Mouse (Mus musculus) monocyte, adult 2 months (primary cell): Measurements from ENCODE around the gene BC051142.
"Not testable (repeated sequence)": the region's sequence is repeated elsewhere in the genome, so short reads cannot be mapped to it uniquely, and the experiment has no call there.

ENCODE experiments used
- DNase-seq, 2 experiments: peaks; one replicate each; pipeline ENCODE4 v3.0.0; 2022; ENCODE audit warnings: low spot score in 2 of 2, low read depth in 1 of 2

The BC051142 gene

DNA sequence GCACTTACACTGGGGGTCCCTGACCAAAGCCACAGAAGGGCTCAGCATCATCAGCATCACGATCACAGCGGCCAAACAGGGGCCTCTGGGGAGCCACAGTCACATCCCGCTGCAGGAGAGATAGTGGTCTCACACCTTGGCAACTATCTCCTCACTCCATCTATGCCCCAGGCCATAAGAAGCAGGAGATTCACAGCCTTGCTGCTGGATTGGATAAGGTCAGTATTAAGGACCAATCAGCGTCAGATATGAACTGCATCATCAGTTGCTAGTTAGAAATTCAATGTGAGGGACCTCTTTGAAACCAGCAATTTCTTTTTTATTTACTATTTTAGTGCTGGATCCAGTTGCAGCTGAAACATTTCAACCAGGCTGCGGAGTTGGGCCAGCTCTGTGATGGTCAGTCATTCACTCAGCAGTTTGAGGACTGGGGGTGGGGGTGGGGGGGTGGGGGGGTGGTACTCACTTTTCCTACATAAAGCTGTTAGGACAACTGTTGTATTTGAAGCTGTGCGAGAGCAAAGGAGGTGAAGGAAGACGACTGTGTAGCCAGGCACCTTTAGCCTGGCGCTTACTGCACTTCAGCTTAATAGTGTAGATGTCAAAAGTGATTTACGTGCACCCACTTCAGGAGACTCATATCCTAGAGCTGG, 436 bp upstream of the BC051142 start:
- no peak for DNase-seq

DNA sequence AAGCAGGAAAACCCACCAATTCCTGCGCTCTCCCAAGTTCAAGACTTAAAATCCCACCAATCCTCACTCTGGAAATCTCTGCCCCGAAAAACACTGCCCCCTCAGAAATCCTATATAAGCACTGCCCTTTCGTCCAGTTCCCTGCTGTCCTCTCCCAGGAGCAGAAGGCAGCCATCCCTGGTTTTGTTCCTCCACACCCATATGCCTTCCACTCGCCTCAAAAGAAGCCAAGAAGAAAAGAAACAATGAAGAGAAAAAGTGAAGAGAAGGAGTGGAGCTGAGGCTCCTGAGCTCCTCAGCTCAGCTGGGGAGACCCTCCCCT, 735 bp downstream of the BC051142 start:
- DNase-seq, result no peak

DNA sequence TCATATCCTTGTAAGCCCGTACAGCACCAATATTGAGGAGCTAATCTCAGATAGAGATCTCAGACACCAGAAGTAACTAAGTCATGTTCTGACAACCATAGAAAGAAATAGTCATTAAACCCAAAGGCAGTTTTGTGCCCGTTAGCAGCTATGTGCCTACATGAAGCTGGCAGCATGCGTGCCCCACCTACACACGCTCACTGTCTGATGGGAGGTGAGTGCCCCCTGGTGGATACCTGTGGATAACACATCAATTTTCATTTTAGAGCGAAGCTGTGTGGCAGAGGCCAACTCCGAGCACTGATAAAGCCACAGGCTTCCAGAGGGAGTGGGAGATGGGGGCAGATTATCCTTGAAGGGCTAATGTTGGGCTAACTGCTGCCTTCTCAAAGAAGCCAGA, 12.5 kb downstream of the BC051142 start:
- peak in 1 of 2 experiments; percentile 58 for DNase-seq

DNA sequence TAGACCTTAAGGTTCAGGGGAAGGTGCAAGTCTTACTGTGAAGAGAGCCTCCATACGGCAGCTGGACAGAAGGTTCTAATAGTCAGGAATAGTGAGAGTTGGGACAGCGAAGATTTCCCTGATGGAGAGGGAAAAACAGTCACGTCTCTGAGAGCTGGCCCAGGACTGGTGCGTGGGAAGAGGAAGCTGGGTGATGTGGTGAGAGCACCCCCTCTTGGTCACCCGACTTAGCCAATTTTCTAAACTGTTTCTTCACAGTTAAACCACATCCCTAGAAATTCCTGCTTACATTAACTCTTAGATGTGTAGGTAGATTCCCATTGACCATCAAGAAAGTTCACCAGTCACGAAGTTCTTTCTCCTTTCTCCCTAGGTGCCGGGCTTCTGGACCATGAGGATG, 21.4 kb downstream of the BC051142 start:
- DNase-seq, result no peak

DNA sequence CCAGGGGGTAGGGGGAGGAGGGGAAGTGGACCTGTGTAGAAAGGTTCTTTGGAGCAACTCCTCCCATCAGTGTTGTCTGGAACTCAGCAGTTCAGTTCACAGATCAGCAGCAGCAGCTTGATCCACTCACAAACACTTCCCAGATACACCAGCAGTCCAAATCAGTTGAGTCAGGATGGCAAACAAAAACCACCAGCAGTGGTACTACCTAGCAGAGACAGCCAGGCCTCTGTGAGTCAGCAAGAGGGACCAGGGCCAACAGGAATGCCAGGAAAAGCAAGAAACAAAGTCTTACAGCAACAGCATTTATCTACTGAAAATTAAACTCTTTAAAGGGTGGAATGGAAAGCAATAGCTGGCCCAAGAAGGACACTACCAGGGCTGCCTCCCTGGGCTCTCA, 29.0 kb downstream of the BC051142 start:
- DNase-seq, result no peak

DNA sequence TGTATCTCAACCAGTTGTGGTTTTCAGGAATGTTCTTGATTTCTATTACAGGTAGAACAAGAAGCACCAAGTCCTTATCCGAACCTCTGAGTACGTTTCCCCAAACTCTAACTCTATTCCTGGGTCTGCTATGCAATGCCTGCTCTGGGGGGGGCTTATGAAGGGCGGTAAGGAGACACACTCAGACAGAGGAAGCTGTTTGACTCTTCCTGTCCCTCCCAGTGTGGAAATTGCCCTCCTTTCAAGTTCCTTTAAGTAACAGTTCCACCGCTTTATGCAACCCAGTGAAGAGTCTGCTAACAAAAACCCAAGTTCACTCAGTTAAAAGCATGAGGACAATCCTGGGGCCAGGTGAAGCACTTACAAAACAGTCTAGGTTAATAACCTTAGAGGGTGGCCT, 38.5 kb downstream of the BC051142 start:
- no peak for DNase-seq

DNA sequence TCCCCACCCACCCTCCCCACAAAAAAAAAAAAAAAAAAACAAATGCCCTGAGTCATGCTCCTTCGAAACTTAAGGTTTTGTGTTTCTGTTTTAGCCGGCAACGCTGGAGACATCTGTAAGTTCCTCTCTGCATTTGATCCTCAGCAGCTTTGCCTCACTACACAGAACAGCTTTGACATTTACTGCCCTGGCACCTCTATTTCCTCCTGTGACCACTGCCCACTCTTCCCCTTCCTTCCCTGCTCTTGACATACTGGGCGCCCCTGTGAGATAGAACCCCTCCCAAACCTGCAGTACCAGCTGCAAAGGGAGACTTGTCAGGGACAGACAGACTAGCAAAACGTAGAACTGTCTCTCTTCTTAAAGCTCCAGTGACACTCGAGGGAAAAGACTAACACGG, 39.0 kb downstream of the BC051142 start:
- no peak for DNase-seq

DNA sequence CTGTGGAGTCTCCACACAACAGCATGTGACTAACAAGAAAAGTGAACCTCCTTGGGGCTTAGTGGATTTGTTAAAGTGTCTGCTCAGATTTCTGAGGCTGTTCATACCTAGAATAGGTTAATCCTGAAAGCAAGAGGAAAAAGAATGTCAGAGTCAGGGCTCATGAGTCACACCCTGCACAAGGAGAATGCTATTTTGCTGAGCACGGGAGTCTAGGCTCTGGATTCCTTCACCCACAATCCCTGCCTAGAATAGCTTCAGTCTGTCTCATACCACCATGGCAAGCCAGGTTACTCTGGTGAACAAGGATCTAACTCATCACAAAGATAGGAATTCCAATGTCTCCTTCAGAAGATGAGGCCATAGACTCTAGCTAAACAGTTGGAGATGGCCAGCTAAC, 40.0 kb downstream of the BC051142 start:
- no peak for DNase-seq

DNA sequence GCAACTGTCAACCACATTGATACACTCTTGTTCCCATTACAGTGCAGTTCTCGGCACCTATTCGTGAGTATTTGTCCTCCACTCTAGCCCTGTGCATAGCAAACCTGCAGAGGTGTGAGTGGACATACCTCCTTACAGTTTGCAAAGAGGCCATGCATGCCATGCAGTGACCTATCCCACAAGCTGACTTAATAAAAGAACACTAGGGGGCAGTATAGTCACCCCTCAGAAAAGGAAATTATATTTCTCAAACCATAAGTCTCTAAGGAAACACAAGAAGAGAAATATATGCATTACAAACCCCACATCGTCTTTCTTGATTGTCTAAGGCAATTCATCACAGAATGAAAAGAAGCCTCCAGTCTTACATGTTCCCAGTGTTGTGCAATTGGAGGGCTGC, 41.2 kb downstream of the BC051142 start:
- DNase-seq, result no peak

DNA sequence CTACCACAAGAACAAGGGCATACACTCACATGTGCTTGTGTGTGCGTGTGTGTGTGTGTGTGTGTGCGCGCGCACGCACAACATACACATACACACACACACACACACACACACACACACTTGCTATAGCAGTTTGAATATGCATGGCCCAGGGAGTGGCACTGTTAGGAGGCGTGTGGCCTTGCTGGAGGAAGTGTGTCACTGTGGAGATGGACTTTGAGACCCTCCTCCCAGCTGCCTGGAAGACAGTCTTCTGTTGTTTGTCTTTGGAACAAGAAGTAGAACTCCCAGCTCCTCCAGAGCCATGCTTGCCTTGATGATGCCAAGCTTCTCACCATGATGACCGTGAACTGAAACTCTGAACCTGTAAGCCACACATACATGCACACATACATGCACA, 43.4 kb downstream of the BC051142 start:
- DNase-seq, result no peak

DNA sequence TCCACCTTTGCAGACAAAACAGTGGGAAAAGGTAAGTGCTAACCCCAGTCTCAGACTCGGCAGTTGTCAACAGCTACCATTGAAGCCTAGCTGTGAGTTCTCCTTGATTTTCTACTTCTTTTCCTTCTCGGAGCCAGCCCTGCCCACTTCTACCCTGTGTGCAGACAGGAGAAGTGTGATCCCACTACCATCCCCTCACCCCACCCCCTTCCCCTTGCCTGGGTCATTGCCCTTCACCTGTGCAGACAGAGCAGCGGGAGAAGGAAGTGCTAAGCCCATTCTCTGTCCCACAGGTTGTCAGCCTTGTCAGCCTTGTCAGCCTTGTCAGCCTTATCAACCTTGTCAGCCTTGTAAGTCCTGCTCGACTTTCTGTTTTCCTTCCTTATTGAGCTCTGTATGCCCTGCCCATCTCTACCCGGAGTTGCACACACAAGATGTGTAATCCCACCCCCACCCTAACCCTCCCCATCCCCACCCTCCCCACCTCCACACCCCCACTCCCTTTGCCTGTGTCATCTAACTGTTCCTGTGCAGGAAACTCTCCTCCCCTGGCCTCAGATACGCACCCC, 49.9 kb downstream of the BC051142 start:
- DNase-seq, result no peak

DNA sequence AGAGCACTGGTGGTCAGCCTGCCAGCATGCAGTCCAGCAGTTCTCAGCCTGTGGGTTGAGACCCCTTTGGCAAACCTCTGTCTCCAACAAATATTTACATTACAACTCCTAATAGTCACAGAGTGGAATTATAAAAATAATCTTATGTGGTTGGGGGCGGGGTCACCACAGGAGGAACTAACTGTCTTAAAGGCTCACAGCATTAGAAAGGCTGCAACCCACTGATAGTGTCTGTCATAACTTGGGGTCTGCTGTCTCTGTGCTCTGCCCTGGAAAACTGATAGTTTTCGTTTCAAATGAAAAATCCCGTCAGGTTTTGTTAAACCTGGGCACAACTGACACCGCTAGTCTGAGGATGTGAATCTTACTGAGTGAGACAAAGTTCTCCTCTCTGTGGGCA, 59.0 kb downstream of the BC051142 start:
- DNase-seq, result no peak

DNA sequence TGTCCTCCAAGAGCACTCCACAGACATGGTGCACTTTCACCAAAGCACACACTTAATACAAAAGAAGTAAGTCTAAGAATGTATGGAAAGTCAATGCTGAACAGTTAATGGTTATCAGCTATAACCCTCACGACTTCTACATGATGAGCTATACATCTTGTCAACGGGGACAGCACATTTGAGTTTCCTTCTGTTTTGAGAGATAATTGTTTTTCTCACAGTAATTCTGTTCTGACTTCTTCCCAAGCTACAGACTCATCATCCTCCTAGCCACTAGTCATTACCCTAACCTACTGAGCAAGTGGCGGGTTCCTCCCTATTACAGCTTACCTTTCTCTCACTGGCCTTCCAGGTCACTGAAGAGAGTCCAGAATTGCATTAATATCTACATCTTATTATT, 60.6 kb downstream of the BC051142 start:
- DNase-seq, result no peak

DNA sequence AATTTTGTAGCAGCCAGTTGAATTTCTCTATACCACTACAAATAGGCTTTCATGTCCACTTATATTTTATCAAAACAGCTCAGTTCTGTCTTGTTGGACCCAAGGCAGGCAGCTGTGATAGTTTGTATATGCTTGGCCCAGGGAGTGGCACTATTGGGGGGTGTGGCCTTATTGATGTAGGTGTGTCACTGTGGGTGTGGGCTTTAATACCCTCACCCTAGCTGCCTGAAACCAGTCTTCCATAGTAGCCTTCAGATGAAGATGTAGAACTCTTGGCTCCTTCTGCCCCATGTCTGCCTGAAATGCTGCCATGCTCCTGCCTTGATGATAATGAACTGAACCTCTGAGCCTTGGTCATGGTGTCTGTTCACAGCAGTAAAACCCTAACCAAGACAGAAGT, 67.3 kb downstream of the BC051142 start:
- DNase-seq, result not testable (repeated sequence)

DNA sequence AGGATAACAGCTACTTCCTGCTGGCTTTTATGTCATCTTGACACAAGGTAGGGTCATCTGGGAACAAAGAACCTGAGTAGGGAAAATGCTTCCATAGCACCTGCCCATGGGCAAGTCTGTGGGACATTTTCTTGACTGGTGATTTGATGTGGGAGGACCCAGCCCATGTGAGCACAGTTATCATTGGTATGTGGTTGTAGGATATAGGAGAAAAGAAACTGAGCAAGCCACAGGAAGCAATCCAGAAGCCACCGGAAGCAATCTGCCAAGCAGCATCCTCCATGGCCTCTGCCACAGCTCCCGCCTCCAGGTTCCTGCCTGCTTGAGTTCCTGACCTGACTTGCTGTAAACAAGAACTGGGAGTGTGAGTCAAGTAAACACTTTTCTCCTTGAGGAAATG, 71.9 kb downstream of the BC051142 start:
- no peak for DNase-seq

DNA sequence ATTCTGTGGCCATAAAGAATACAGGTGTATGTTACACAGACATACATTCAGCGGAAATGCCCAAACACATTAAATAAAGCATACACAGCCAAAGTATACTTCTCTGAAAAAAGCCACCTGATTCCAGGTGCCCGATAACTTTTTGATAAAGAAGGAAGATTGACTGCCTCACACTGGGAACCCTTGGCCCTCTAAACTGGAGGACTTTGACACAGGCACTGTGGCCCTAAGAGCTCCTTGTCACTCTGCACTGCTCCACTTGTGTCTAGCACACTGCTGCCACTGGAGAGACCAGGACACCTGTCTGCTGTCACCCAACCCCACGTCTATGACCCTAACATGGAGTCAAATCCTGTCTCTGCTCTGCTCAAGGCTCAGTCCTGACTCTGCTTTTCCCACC, 76.4 kb downstream of the BC051142 start:
- no peak for DNase-seq

DNA sequence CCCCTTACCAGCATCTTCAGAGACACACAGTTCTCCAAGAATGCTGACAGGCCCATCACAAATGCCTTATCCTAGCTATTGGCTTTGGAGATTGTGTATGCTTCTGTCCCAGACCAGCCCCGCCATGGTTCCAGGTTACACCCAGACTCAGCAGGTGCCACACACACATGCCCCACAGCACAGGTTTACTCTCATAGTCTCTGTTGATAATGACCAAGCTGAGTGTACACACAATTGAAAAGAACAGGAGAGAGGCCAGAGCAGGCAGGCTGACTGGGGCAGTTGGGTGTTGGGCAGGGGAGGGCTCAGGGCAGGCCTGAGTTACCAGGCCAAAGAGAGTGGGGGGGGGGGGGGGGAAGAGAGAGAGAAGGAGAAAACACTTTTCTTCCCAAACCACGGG, 77.8 kb downstream of the BC051142 start:
- DNase-seq, result no peak

DNA sequence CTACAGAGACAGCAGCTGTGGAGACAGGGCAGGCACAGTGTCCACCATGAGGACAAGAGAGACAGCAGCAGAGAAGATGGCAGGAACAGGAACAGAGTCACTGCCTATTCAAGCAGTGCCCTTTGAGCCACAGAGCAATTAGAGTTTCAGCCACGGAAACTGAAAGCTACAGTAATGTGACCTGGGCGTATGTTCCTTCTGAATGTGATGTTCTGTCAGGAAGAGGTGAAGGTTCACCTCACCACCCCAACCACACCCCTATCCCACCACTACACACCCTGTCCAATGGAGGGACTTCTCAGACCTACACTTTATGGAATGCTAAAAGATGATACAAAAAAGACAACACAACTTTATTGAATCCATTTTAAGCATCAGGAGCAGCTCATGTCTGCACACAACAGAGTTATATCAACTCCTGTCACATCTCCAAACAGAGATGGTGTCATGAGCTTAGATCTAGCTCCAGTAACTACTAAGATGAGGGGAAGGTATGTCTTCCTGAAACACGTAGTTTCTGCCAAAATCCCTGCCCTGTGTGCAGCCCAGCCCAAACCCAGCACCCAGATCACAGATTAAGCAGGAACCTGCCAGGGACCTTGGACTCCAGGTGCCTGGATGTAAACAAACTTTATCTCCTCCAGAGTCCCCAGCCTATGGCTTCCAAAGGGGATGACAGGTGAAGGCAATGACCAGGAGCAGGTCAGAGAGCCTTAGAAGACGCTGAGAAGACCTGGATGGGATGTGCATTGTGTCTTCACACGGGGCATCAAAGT, 78.8 kb downstream of the BC051142 start, which contains the start of gene Btnl4:
TSS of gene Btnl4 (minus strand) at position 81 of the 776 bp plus-strand sequence.
- DNase-seq, result not testable (repeated sequence)

DNA sequence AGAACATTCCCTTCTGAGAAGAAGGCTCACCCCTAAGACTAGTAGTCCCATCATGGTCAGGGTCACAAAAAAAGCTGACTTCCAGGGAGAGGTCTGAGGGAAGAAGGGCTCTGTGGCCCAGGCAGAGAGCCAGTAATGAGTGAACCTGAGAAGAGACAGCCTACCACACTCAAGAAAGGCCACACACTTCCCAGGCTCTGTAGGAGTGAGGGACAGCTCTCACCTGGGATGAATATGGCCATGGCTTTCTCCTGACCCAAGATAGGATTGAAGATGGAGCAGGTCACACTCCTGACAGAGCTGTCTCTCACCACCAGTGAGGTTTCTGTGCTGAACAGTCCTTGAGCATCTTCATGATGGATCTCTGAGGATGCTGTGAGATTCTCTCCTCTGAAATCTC, 94.2 kb downstream of the BC051142 start:
- DNase-seq, result no peak

DNA sequence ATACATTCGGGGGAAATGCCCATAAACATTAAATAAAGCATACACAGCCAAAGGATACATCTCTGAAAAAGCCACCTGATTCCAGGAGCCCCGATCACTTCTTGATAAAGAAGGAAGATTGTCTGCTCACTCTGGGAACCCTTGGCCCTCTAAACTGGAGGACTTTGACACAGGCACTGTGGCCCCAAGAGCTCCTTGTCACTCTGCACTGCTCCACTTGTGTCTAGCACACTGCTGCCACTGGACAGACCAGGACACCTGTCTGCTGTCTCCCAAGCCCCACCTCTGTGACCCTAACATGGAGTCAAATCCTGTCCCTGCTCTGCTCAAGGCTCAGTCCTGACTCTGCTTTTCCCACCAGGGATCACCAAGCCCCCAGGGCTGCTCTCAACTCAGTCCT, 96.5 kb downstream of the BC051142 start:
- not testable (repeated sequence) for DNase-seq

DNA sequence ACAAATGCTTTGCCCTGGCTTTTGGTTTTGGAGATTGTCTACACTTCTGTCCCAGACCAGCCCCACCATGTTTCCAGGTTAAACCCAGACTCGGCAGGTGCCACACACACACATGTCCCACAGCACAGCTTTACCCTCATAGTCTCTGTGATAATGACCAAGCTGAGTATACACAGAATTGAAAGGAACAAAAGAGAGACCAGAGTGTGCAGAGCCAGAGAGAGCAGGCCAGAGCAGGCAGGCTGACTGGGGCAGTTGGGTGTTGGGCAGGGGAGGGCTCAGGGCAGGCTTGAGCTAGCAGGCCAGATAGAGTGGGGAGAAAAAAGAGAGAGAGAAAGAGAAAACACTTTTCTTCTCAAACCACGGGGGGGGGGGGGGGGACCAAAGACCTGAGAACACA, 97.9 kb downstream of the BC051142 start:
- DNase-seq, result no peak

DNA sequence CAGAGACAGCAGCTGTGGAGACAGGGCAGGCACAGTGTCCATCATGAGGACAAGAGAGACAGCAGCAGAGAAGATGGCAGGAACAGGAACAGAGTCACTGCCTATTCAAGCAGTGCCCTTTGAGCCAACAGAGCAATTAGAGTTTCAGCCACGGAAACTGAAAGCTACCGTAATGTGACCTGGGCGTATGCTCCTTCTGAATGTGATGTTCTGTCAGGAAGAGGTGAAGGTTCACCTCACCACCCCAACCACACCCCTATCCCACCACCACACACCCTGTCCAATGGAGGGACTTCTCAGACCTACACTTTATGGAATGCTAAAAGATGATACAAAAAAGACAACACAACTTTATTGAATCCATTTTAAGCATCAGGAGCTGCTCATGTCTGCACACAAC, 98.7 kb downstream of the BC051142 start:
- DNase-seq, result not testable (repeated sequence)

DNA sequence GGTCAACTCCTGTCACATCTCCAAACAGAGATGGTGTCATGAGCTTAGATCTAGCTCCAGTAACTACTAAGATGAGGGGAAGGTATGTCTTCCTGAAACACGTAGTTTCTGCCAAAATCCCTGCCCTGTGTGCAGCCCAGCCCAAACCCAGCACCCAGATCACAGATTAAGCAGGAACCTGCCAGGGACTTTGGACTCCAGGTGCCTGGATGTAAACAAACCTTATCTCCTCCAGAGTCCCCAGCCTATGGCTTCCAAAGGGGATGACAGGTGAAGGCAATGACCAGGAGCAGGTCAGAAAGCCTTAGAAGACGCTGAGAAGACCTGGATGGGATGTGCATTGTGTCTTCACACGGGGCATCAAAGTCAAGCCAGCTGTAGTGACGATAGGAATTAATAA, 99.1 kb downstream of the BC051142 start:
- not testable (repeated sequence) for DNase-seq
